Mouse (Mus musculus) neural tube, embryonic 15.5 days (tissue): ENCODE data around the gene Limch1. TPM values are rescaled to one million over a fixed set of nuclear protein-coding genes. Genes with fewer than 3 reads are reported as not detected.

Experiments
- ATAC-seq: fragments of 200-750 bp; cut with Nextera tagmentation; 2 replicates; pipeline ENCODE4 v1.8.0; 2017; ENCODE audit warnings: mild to moderate bottlenecking, moderate TSS enrichment, moderate library complexity; ENCODE audit not compliant: low FRiP score
- H3K27ac ChIP-seq: fragments of 300-500 bp; sonication (generic); replicated peaks from 2 replicates; pipeline ENCODE4 v1.5.1; 2015; ENCODE audit warnings: mild to moderate bottlenecking, inconsistent platforms
- H3K27me3 ChIP-seq: fragments of 300-500 bp; sonication (generic); replicated peaks from 2 replicates; pipeline ENCODE4 v1.6.1; 2015; ENCODE audit warnings: inconsistent platforms
- H3K36me3 ChIP-seq: fragments of 300-500 bp; sonication (generic); 2 replicates; pipeline ENCODE4 v1.6.1; 2015; ENCODE audit warnings: inconsistent platforms
- H3K4me1 ChIP-seq: fragments of 300-500 bp; sonication (generic); 2 replicates; pipeline ENCODE4 v1.6.1; 2015; ENCODE audit warnings: inconsistent platforms
- H3K4me2 ChIP-seq: fragments of 300-500 bp; sonication (generic); 2 replicates; pipeline ENCODE4 v1.6.1; 2015; ENCODE audit warnings: inconsistent platforms, mild to moderate bottlenecking, moderate library complexity
- H3K4me3 ChIP-seq: fragments of 300-500 bp; sonication (generic); replicated peaks from 2 replicates; pipeline ENCODE4 v1.5.1; 2015; ENCODE audit warnings: mild to moderate bottlenecking, inconsistent platforms
- H3K9ac ChIP-seq: fragments of 300-500 bp; sonication (generic); replicated peaks from 2 replicates; pipeline ENCODE4 v1.6.1; 2015; ENCODE audit warnings: mild to moderate bottlenecking, inconsistent platforms
- H3K9me3 ChIP-seq: fragments of 300-500 bp; sonication (generic); replicated peaks from 2 replicates; pipeline ENCODE4 v1.6.1; 2016; ENCODE audit warnings: inconsistent platforms
- WGBS: fragments of 180-500 bp; shearing (Covaris S2); methylation state at CpG from one replicate; pipeline ENCODE4 v1.1.7; 2015; ENCODE audit warnings: mixed read lengths; 5-methylcytosine and 5-hydroxymethylcytosine counted together
- microRNA-seq: library from miRNA; unstranded; fragments of <30 nt; microRNA quantifications from one replicate; pipeline ENCODE4, GENCODE M21; 2017
- polyA plus RNA-seq: library from polyadenylated mRNA; unstranded; fragments of >200 nt; fragmentation: Nextera tagmentation; extraction: Ambion mirVana; gene quantifications from 2 replicates; pipeline ENCODE4 v1.2.1, GENCODE M21; 2015

Limch1 gene
- polyA plus RNA-seq, 1 experiment from 2014 or later = 63.7 TPM

DNA sequence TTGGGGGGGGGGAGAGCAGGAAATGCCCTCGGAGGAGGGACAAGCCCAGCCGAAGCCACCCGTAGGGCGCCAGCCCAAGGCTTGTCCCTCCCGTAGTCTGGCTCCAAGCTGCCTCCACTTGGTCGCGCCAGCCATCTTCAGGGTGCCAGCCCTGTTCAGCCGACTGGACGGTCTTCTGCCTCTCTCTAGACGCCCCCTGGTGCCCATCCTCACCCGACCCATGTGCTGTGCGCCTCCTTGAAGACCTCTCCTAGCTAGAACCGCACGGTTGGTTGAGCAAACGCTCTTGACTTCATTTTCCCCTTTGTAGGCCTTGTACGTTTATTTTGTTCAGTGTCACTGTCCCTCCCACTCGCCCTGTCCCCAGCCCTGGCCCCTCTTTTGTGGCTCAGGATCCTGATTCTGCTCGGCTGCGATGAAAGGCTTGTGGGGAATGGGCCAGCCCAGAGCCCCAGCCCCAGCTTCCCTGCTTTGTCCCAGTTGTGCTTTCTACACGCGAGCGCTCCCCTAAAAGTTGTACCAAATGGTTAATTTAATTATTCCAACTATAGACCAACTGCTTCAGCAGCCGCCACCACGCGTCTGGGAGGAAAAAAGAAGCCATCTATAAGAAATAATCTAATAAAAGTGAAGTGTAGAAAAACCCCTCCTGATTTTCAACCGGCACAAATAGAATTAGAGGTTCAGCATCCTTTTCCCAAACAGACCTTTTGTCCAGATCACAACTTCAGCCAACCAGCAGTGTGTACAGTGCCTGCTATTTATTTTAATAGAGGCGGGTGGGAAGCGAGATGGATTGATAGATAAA lies 356.4 kb downstream of the Limch1 start:
- Histone ChIP-seq H3K4me2 (no peak overlapping the region), H3K4me1 (no peaks in the 10 kb centered on the region), H3K27ac (no peak overlapping the region), H3K9me3 (no peaks in the 10 kb centered on the region), H3K36me3 (no peaks in the 10 kb centered on the region), H3K4me3 (no peak overlapping the region), H3K9ac (no peak overlapping the region), H3K27me3 (peaks cover 86% of the 10 kb centered on the region)
- 2% methylated on average over 28 of the region's 28 CpGs for WGBS
- ATAC-seq = no peak

DNA sequence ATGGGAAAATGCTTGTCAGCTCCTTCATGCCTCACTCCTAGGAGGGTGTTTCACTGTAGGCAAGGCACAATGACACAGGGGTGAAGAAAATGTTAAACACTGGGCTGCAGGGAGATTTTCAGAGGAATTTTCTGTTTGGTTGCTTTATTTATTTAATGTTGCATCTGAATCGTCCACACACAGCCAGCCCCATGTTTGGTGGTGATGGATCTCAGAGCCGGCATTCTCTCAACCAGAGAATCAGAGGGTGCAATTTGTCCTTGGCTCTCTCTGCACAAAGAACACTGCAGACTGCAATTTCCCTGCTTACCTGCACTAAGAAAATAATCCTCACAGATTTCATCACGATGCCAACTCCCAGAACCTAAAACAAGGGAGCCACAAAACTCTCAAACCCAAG lies 357.4 kb downstream of the Limch1 start:
- Histone ChIP-seq H3K27ac (no peak overlapping the region), H3K36me3 (no peaks in the 10 kb centered on the region), H3K9me3 (no peaks in the 10 kb centered on the region), H3K4me3 (no peak overlapping the region), H3K9ac (no peak overlapping the region), H3K4me2 (no peak overlapping the region), H3K4me1 (no peaks in the 10 kb centered on the region), H3K27me3 (peaks cover 81% of the 10 kb centered on the region)
- 3% methylated on average over 3 of the region's 3 CpGs for WGBS
- ATAC-seq = no peak

DNA sequence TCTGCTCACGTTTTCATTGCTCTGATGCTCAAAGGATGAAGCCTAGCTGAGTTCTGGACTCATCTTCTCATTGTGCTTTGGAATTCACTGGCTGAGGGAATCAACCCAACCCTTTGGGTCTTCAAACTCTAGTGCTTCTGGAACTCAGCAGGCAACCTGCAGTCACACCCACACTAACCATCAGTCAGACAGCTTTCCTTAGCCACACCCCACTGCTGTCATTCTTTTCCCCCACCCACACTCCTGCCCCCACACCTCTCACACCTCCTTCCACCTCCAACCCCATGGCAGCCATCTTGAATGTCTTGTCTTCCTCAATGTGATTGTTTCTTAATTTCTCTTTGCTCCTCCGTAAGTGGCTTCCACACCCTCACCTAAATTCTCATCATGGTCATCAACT lies 360.6 kb downstream of the Limch1 start:
- ATAC-seq = no peak
- Histone ChIP-seq H3K27ac (no peak overlapping the region), H3K4me2 (no peak overlapping the region), H3K9ac (no peak overlapping the region), H3K27me3 (peaks cover 68% of the 10 kb centered on the region), H3K4me3 (no peak overlapping the region), H3K9me3 (no peaks in the 10 kb centered on the region), H3K4me1 (no peaks in the 10 kb centered on the region), H3K36me3 (no peaks in the 10 kb centered on the region)
- 88% methylated on average over 2 of the region's 2 CpGs for WGBS

Small RNAs within 50 kb of the gene (microRNA-seq; reads per million reads assigned to microRNA genes)
- gene Gm23841 = not detected

Other genes with a start within 250 kb of the Limch1 start
- 98.8 and 118 TPM in 2 replicates for gene Apbb2, start 127.0 kb upstream of the Limch1 start, polyA plus RNA-seq
- 1,207 and 1,502 TPM in 2 replicates for gene Uchl1, start 69.7 kb upstream of the Limch1 start, polyA plus RNA-seq